Comparison of ENCODE assay signal across 24 mouse cellular contexts in genomic region chr15:6724442-6724841, GRCm38 (mm10).
"Had no signal": no experiment of that assay in that cellular context is flagged by ENCODE, and none has a peak within 500 bp of the region (broad histone marks: within the 10 kb centered on the region; RNA-seq: fewer than 3 reads in every experiment).

No protein-coding gene starts in this region.

- H3K36me3 ChIP-seq: embryonic facial prominence, embryonic 12.5 days; embryonic facial prominence, embryonic 15.5 days; forebrain, embryonic 15.5 days had no signal

- DNase-seq: cerebellum, adult 9-11 months; cerebellum, postnatal 10 days; cerebellum, postnatal 14 days; cerebellum, postnatal 25 days; cerebellum, postnatal 36 days; embryo, embryonic 11 days; forebrain, postnatal 0 days; gastrocnemius, adult 2 months; gastrocnemius, postnatal 10 days; gastrocnemius, postnatal 14 days; gastrocnemius, postnatal 25 days; gastrocnemius, postnatal 36 days; heart, adult 18-20 months; heart, adult 2 months had no signal

- H3K4me1 ChIP-seq: embryonic facial prominence, embryonic 10.5 days; embryonic facial prominence, embryonic 15.5 days; forebrain, embryonic 15.5 days had no signal

- H3K27me3 ChIP-seq: embryonic facial prominence, embryonic 12.5 days; embryonic facial prominence, embryonic 13.5 days; embryonic facial prominence, embryonic 15.5 days; forebrain, embryonic 12.5 days; forebrain, embryonic 13.5 days; forebrain, embryonic 15.5 days had no signal

- H3K27ac ChIP-seq: embryonic facial prominence, embryonic 10.5 days; embryonic facial prominence, embryonic 12.5 days; embryonic facial prominence, embryonic 13.5 days; embryonic facial prominence, embryonic 15.5 days; forebrain, embryonic 10.5 days; forebrain, embryonic 12.5 days; forebrain, embryonic 13.5 days; forebrain, embryonic 15.5 days; gastrocnemius, adult 2 months; heart, adult 2 months; heart, embryonic 10.5 days had no signal

- H3K4me3 ChIP-seq: embryonic facial prominence, embryonic 10.5 days; embryonic facial prominence, embryonic 12.5 days; embryonic facial prominence, embryonic 13.5 days; embryonic facial prominence, embryonic 15.5 days; erythroblast, embryonic 14.5 days; forebrain, embryonic 10.5 days; forebrain, embryonic 12.5 days; forebrain, embryonic 13.5 days; forebrain, embryonic 15.5 days; gastrocnemius, adult 2 months; heart, adult 2 months; heart, embryonic 10.5 days had no signal

- H3K9me3 ChIP-seq: embryonic facial prominence, embryonic 12.5 days; embryonic facial prominence, embryonic 15.5 days; forebrain, embryonic 13.5 days; forebrain, embryonic 15.5 days; heart, embryonic 10.5 days had no signal

- H3K9ac ChIP-seq: embryonic facial prominence, embryonic 12.5 days; embryonic facial prominence, embryonic 13.5 days; embryonic facial prominence, embryonic 15.5 days; forebrain, embryonic 12.5 days; forebrain, embryonic 13.5 days; forebrain, embryonic 15.5 days; forebrain, postnatal 0 days had no signal
